8 mouse cellular contexts compared by ENCODE assay signal in the genomic region with DNA sequence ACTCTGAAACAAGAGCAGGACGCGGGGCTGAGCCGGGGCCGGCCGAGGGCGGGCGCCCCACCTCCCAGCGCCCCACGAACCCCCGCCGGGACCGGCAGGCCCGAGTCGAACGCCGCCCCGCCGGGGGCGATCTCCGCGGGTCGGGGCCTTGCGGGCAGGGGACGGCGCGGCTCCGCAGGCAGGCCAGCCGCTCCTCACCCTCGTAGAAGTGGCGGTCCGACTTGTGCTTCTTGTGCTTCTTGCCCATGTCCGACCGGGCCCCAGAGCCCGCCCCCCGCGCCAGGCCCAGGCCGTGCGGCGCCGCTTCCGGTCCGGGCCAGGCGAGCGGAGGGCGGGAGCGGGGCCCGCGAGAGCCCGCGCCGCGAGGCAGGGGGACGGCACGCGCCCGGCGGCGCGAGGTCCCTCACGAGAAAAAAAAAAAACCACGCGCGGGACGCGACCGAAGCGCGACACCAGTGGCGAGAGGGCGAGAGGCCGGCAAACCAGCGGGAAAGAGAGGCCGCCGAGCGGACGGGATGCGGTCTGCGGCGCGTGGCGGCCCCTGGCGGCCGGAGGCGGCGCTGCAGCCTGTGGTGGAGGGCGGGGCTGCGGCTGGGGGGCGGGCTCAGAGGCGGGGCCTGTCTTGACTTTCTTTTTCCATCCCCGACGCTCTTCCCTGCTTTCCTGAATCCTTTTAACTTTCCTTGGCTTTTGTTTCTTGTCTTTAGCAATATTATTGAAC. TPM values are rescaled to one million over a fixed set of nuclear protein-coding genes. Genes with fewer than 3 reads are reported as not detected.
DNase-seq lines count a peak whose midpoint lies in the region; TF ChIP-seq lines count a peak whose summit lies in the region.

Brd7 (minus strand) TSS at position 487 of the 721 bp plus-strand sequence.

- H3K36me3 ChIP-seq in megakaryocyte, embryonic 14.5 days (replicated peaks; ENCODE audit: low read length), result peaks cover 30% of the 10 kb centered on the region

- H3K9me3 ChIP-seq in megakaryocyte, embryonic 14.5 days, result peaks cover 5% of the 10 kb centered on the region

- TF ChIP-seq CTCF in cortical plate, adult 2 months (IDR thresholded peaks at IDR 0.05; ENCODE audit: extremely low read depth, insufficient read depth, low read length), result peak; percentile 43

- H3K4me1 ChIP-seq in cortical plate, adult 2 months (ENCODE audit: control insufficient read depth, insufficient read depth, low read length), result peaks cover 3% of the 10 kb centered on the region; the same call in 1 of the 2 replicates
- peaks cover 37% of the 10 kb centered on the region for H3K4me1 ChIP-seq in megakaryocyte, embryonic 14.5 days

- TF ChIP-seq POLR2A in cortical plate, adult 2 months (IDR thresholded peaks at IDR 0.05; ENCODE audit: extremely low read depth, insufficient read depth, low read length), result peak; percentile 34; the same call in 1 of the 2 replicates

- H3K4me3 ChIP-seq in cortical plate, adult 2 months (ENCODE audit: insufficient read depth, low read length), result peak within 1 kb of the TSS; percentile 92
- H3K4me3 ChIP-seq in megakaryocyte, embryonic 14.5 days (replicated peaks), result peak within 1 kb of the TSS; percentile 96

- H3K27ac ChIP-seq in cortical plate, adult 2 months (ENCODE audit: insufficient read depth, low read length), result peak within 1 kb of the TSS; percentile 100

- H3K27me3 ChIP-seq in megakaryocyte, embryonic 14.5 days (replicated peaks), result peaks cover 6% of the 10 kb centered on the region

- DNase-seq in adipocyte (ENCODE audit: low spot score), result peak; percentile 79
- peak; percentile 90 for DNase-seq in gastrocnemius, postnatal 10 days
- peak; percentile 87 for DNase-seq in induced T-regulatory cell, adult 2 months (ENCODE audit: low read depth)
- DNase-seq in left cerebral cortex, adult 8-10 months (ENCODE audit: low spot score in 2 of 2), result peak; percentile 38 to 82
- DNase-seq in right cerebral cortex, adult 2 months (ENCODE audit: low spot score in 2 of 2), result peak; percentile 83 to 85
- DNase-seq in urinary bladder, postnatal 10 days (ENCODE audit: low spot score), result peak; percentile 55

RNA-seq across cellular contexts. Expression of gene Brd7, which starts in this region (rescaled TPM):
- 54.2 and 59.2 TPM in 2 replicates for polyA plus RNA-seq in cortical plate, adult 2 months (2012; rRNA removed)
- total RNA-seq in gastrocnemius, postnatal 10 days (2021), result 10 to 100 TPM; 61.2 to 73.3 TPM
- total RNA-seq in left cerebral cortex, adult 8-10 months (2022), result 10 to 100 TPM; 44.9 to 48.2 (median 46.3) TPM
- polyA plus RNA-seq in megakaryocyte, embryonic 14.5 days (2012; ENCODE audit: insufficient read depth, low replicate concordance), result 39.5 and 80.4 TPM in 2 replicates

Comparison
In these comparisons a context has a peak if more than half of its experiments do, and no peak if none do; other contexts are left out.
1. Peak in every context shown above with its lines: DNase-seq, H3K4me3 ChIP-seq and H3K27ac ChIP-seq.